Comparison of ENCODE assay signal across 17 mouse cellular contexts in the genomic region with DNA sequence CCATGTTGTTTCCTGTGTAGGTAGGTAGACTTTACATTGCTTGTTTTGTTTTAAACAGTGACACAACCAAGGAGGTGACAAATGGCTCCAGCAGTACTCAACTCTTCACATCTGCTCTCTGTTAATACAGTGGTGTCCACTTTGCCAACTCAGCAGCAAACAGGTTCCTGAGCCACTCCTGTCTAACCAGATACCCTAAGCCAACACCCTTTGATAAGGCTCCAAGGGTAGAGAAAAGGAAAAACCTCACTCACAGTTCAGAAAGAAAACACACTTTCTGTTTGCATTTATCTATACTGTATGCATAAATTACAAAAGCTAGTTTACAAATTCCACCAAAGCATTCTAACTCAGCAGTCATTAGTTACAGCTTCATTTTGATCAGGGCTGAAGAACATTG. TPM values are rescaled to one million over a fixed set of nuclear protein-coding genes. Genes with fewer than 3 reads are reported as not detected.
A peak's percentile ranks its signal among the peaks of the same experiment; 100 is the strongest.
DNase-seq lines count a peak whose midpoint lies in the region; ATAC-seq and TF ChIP-seq lines count a peak whose summit lies in the region.
"Had no signal": no experiment of that assay in that cellular context is flagged by ENCODE, and none has a peak within 500 bp of the region (broad histone marks: within the 10 kb centered on the region; RNA-seq: fewer than 3 reads in every experiment).

No protein-coding gene starts in this region.

- peak overlapping the region; percentile 50 for H3K4me2 ChIP-seq in liver, embryonic 12.5 days
- H3K4me2 ChIP-seq in neural tube, embryonic 15.5 days = no peak overlapping the region
- H3K4me2 ChIP-seq: embryonic facial prominence, embryonic 13.5 days; forebrain, embryonic 12.5 days; lung, embryonic 15.5 days had no signal

- no peak for TF ChIP-seq POLR2A in small intestine, adult 2 months (IDR thresholded peaks at IDR 0.05; ENCODE audit: low read depth, low read length)

- H3K4me1 ChIP-seq in liver, embryonic 12.5 days = peaks cover 51% of the 10 kb centered on the region
- H3K4me1 ChIP-seq in small intestine, adult 2 months (ENCODE audit: control insufficient read depth, insufficient read depth, insufficient read length, low read length) = peaks cover 11% of the 10 kb centered on the region; the same call in 1 of the 2 replicates
- H3K4me1 ChIP-seq in neural tube, embryonic 15.5 days = 0 out of 2 replicates have a peak, but pooled peaks cover 3% of the 10 kb centered on the region
- H3K4me1 ChIP-seq: embryonic facial prominence, embryonic 13.5 days; forebrain, embryonic 12.5 days had no signal

- H3K9me3 ChIP-seq in liver, embryonic 12.5 days (replicated peaks) = no peaks in the 10 kb centered on the region
- no peaks in the 10 kb centered on the region for H3K9me3 ChIP-seq in neural tube, embryonic 15.5 days (replicated peaks)
- H3K9me3 ChIP-seq: embryonic facial prominence, embryonic 13.5 days; forebrain, embryonic 12.5 days; heart, embryonic 10.5 days; lung, embryonic 15.5 days had no signal

- H3K27ac ChIP-seq in liver, embryonic 12.5 days = peak overlapping the region; percentile 77
- H3K27ac ChIP-seq in small intestine, adult 2 months (ENCODE audit: insufficient read depth, low read depth, low read length) = peak overlapping the region; percentile 73
- H3K27ac ChIP-seq in neural tube, embryonic 15.5 days (replicated peaks) = no peak overlapping the region
- H3K27ac ChIP-seq: embryonic facial prominence, embryonic 13.5 days; forebrain, embryonic 12.5 days; heart, embryonic 10.5 days; hindbrain, postnatal 0 days; lung, embryonic 15.5 days; macrophage had no signal

- peak; percentile 56 for DNase-seq in c-Kit-positive CD71-positive TER-119-positive erythroid progenitor cells, embryonic 14.5 days (ENCODE audit: low spot score)
- no peak for DNase-seq in right cerebral cortex, adult 2 months (ENCODE audit: low spot score in 2 of 2)
- DNase-seq in right cerebral cortex, adult 18-20 months = no peak
- DNase-seq in embryo, embryonic 9.5 days (ENCODE audit: extremely low spot score) = no peak
- DNase-seq: cerebellum, adult 11-12 months; gastrocnemius, postnatal 14 days; right cerebral cortex, postnatal 14 days had no signal

- H3K27me3 ChIP-seq in liver, embryonic 12.5 days (replicated peaks) = no peaks in the 10 kb centered on the region
- no peaks in the 10 kb centered on the region for H3K27me3 ChIP-seq in small intestine, adult 2 months (ENCODE audit: control insufficient read depth, insufficient read depth, low read length)
- H3K27me3 ChIP-seq in neural tube, embryonic 15.5 days (replicated peaks) = no peaks in the 10 kb centered on the region
- H3K27me3 ChIP-seq: embryonic facial prominence, embryonic 13.5 days; forebrain, embryonic 12.5 days; lung, embryonic 15.5 days had no signal

- ATAC-seq in erythroid progenitor cell, adult 5-6 weeks (replicated peaks; ENCODE audit: low FRiP score, poor library complexity, severe bottlenecking) = peak; percentile 92
- peak; percentile 94 for ATAC-seq in liver, embryonic 12.5 days
- ATAC-seq in neural tube, embryonic 15.5 days (ENCODE audit: low FRiP score) = no peak
- ATAC-seq: hindbrain, postnatal 0 days had no signal

- peaks cover 7% of the 10 kb centered on the region; the same call in 1 of the 2 replicates for H3K36me3 ChIP-seq in liver, embryonic 12.5 days
- H3K36me3 ChIP-seq in small intestine, adult 2 months (ENCODE audit: control insufficient read depth, insufficient read depth, low read length) = no peaks in the 10 kb centered on the region
- 0 out of 2 replicates have a peak, but pooled peaks cover 2% of the 10 kb centered on the region for H3K36me3 ChIP-seq in neural tube, embryonic 15.5 days
- H3K36me3 ChIP-seq: forebrain, embryonic 12.5 days; heart, embryonic 10.5 days; lung, embryonic 15.5 days had no signal

- 0 out of 2 replicates have a peak overlapping the region, but pooled peaks have one; percentile 18 for H3K9ac ChIP-seq in liver, embryonic 12.5 days
- no peak overlapping the region for H3K9ac ChIP-seq in neural tube, embryonic 15.5 days (replicated peaks)
- H3K9ac ChIP-seq: embryonic facial prominence, embryonic 13.5 days; forebrain, embryonic 12.5 days; lung, embryonic 15.5 days had no signal

- no peak for TF ChIP-seq CTCF in small intestine, adult 2 months (IDR thresholded peaks at IDR 0.05; ENCODE audit: extremely low read depth, insufficient read length, insufficient replicate concordance, low read depth, low read length)

- no peak overlapping the region for H3K4me3 ChIP-seq in liver, embryonic 12.5 days
- no peak overlapping the region for H3K4me3 ChIP-seq in small intestine, adult 2 months (ENCODE audit: low read depth, low read length)
- no peak overlapping the region for H3K4me3 ChIP-seq in neural tube, embryonic 15.5 days (replicated peaks)
- H3K4me3 ChIP-seq: embryonic facial prominence, embryonic 13.5 days; forebrain, embryonic 12.5 days; heart, embryonic 10.5 days; lung, embryonic 15.5 days had no signal

RNA-seq across cellular contexts. Expression of a gene that starts 48.2 kb away (rescaled TPM):
- 27.8 and 31.0 TPM in 2 replicates for total RNA-seq in erythroid progenitor cell, adult 5-6 weeks (2015; ENCODE audit: low replicate concordance)
- total RNA-seq in erythroid progenitor cell, adult 5-6 weeks (2017; ENCODE audit: low replicate concordance) = 20.7 and 30.2 TPM in 2 replicates
- polyA plus RNA-seq in liver, embryonic 12.5 days (2016; fragmentation: Nextera tagmentation; extraction: Ambion mirVana) = 43.6 and 44.3 TPM in 2 replicates
- 5.6 and 13.6 TPM in 2 replicates for polyA plus RNA-seq in small intestine, adult 2 months (2012; rRNA removed)
- 109 TPM in 2 replicates for polyA plus RNA-seq in neural tube, embryonic 15.5 days (2015; fragmentation: Nextera tagmentation; extraction: Ambion mirVana)
